Mouse (Mus musculus): ENCODE measurements around the gene Zfp385c.

- TF ChIP-seq CTCF (IDR thresholded peaks at IDR 0.05; ENCODE audit: low read depth) (no peak), EP300 (IDR thresholded peaks at IDR 0.05; ENCODE audit: low read depth) (no peak)
Measured at GRCm38 (mm10) chr11:100721776-100722492, 29.7 kb upstream of the Zfp385c start.

All from liver, embryonic 14.5 days (tissue).